Mouse (Mus musculus): ENCODE results near the gene Afdn. TPM values are rescaled to one million over a fixed set of nuclear protein-coding genes. Genes with fewer than 3 reads are reported as not detected.

The Afdn gene
- polyA plus RNA-seq, 1 experiment = 51.7 TPM

- TF ChIP-seq CTCF (IDR thresholded peaks at IDR 0.05; ENCODE audit: borderline replicate concordance, insufficient read depth, low read length) (no peak), POLR2A (IDR thresholded peaks at IDR 0.05; ENCODE audit: low read depth, low read length) (no peak)
- peaks cover 6% of the 10 kb centered on the region for H3K4me1 ChIP-seq (ENCODE audit: control insufficient read depth, insufficient read depth, low read length)
- H3K4me3 ChIP-seq (ENCODE audit: insufficient read depth, low read length) = no peak overlapping the region
- no peak overlapping the region for H3K27ac ChIP-seq (ENCODE audit: insufficient read depth, low read length)
Measured at GRCm38 (mm10) chr17:13737336-13737735, 23.0 kb upstream of the Afdn start.

DNA sequence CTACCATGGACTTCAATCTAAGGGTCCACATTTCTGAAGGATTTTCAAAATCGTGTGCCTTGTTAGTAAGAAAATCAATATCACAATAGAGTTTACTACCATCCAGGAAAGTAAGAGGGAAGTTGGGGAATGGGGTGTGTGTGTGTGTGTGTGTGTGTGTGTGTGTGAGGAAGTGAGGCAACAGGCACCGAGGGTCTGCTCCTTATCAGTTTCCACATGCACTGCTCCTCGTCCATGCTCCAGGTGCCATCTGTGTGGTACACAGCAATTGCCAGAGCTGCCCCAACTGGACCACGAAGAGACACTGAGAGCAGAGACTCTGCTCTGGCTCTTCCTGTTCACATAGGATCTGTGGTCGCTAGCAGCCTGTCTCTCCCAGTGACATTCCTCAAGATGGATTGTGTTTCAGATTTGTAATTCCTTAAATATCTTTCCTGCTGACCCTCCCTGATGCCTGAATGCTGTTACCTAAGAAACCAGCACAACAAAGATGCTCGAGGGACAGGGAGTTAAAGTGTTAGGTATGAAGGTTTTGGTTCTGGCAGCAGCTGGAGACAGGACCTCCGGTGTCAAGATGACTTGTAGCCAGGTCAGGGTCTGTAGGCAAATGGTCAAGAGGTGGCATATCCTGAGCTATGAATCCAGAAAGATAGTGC, 22.1 kb upstream of the Afdn start:
- Histone ChIP-seq H3K27ac (ENCODE audit: insufficient read depth, low read length) (no peak overlapping the region), H3K4me1 (ENCODE audit: control insufficient read depth, insufficient read depth, low read length) (peaks cover 9% of the 10 kb centered on the region), H3K4me3 (ENCODE audit: insufficient read depth, low read length) (no peak overlapping the region)
- no peak for TF ChIP-seq POLR2A (IDR thresholded peaks at IDR 0.05; ENCODE audit: low read depth, low read length)
- no peak for TF ChIP-seq CTCF (IDR thresholded peaks at IDR 0.05; ENCODE audit: borderline replicate concordance, insufficient read depth, low read length)

GRCm38 (mm10) chr17:13738916-13739315, 21.4 kb upstream of the Afdn start:
- H3K27ac ChIP-seq (ENCODE audit: insufficient read depth, low read length) = no peak overlapping the region
- no peak overlapping the region for H3K4me3 ChIP-seq (ENCODE audit: insufficient read depth, low read length)
- TF ChIP-seq POLR2A (IDR thresholded peaks at IDR 0.05; ENCODE audit: low read depth, low read length) (no peak), CTCF (IDR thresholded peaks at IDR 0.05; ENCODE audit: borderline replicate concordance, insufficient read depth, low read length) (no peak)
- peaks cover 15% of the 10 kb centered on the region for H3K4me1 ChIP-seq (ENCODE audit: control insufficient read depth, insufficient read depth, low read length)

DNA sequence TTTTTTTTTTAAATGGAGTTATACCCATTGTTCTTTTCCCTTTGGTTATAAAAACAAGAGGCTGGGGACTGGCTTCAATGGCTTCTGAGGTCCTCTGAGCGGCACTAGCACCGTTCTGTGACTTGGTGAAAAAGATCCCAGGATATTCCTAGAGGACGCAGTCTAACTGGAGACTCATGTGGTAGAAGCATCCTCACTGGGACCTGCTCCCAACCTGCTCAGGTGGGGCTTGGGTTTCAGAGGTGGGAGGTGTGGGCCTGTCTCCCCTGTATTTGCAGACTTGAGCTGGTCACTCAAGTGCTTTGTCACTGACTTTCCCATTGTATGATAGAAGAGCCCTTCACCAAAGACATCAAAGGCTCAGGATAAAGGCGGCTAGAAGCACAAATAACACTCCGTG, 20.4 kb upstream of the Afdn start:
- Histone ChIP-seq H3K4me3 (ENCODE audit: insufficient read depth, low read length) (no peak overlapping the region), H3K27ac (ENCODE audit: insufficient read depth, low read length) (no peak overlapping the region), H3K4me1 (ENCODE audit: control insufficient read depth, insufficient read depth, low read length) (peaks cover 19% of the 10 kb centered on the region)
- TF ChIP-seq CTCF (IDR thresholded peaks at IDR 0.05; ENCODE audit: borderline replicate concordance, insufficient read depth, low read length) (no peak), POLR2A (IDR thresholded peaks at IDR 0.05; ENCODE audit: low read depth, low read length) (no peak)

DNA sequence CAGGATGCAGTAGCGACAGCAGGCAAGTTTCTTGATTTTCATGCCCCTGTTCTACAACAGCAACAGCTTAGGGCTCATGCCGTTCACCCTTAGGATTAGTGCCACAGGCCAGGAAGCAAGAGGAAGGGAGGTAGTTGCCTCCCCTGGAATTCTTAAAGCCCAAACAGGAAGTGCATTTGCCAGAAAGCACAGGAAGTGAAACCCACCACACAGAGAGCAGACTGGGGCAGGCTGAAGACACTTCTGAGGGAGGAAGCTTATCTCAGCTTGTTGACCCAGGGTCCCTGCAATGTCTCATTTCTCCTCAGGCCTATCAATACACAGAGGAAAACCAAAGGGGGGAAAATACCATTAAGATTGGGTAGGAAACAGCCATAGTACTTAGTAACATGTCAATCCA, 19.5 kb upstream of the Afdn start:
- TF ChIP-seq POLR2A (IDR thresholded peaks at IDR 0.05; ENCODE audit: low read depth, low read length) (no peak), CTCF (IDR thresholded peaks at IDR 0.05; ENCODE audit: borderline replicate concordance, insufficient read depth, low read length) (no peak)
- H3K4me1 ChIP-seq (ENCODE audit: control insufficient read depth, insufficient read depth, low read length) = peaks cover 22% of the 10 kb centered on the region
- no peak overlapping the region for H3K27ac ChIP-seq (ENCODE audit: insufficient read depth, low read length)
- H3K4me3 ChIP-seq (ENCODE audit: insufficient read depth, low read length) = no peak overlapping the region

GRCm38 (mm10) chr17:13741611-13742010, 18.7 kb upstream of the Afdn start:
- TF ChIP-seq CTCF (IDR thresholded peaks at IDR 0.05; ENCODE audit: borderline replicate concordance, insufficient read depth, low read length) (no peak), POLR2A (IDR thresholded peaks at IDR 0.05; ENCODE audit: low read depth, low read length) (no peak)
- no peak overlapping the region for H3K27ac ChIP-seq (ENCODE audit: insufficient read depth, low read length)
- peaks cover 22% of the 10 kb centered on the region for H3K4me1 ChIP-seq (ENCODE audit: control insufficient read depth, insufficient read depth, low read length)
- H3K4me3 ChIP-seq (ENCODE audit: insufficient read depth, low read length) = no peak overlapping the region

DNA sequence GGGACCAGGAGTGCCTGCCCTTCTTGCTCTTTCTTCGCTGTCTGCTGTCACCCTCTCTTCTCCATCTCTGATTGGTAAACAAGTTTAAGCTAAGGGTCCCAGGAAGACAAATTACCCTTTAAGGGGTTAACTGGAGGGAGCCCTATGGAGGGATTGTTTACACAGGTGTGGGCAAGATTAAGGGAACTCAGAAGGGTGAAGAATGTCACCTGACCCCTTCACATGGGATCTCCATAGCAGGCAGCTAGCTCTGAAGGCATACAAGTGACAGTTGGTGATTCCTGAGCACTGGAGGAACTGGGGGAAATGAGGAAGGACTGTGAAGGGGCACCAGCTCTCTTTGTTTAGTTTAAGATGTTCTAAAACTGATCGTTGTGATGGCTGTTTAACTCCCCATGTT, 18.0 kb upstream of the Afdn start:
- no peak overlapping the region for H3K27ac ChIP-seq (ENCODE audit: insufficient read depth, low read length)
- H3K4me1 ChIP-seq (ENCODE audit: control insufficient read depth, insufficient read depth, low read length) = peaks cover 20% of the 10 kb centered on the region
- TF ChIP-seq POLR2A (IDR thresholded peaks at IDR 0.05; ENCODE audit: low read depth, low read length) (no peak), CTCF (IDR thresholded peaks at IDR 0.05; ENCODE audit: borderline replicate concordance, insufficient read depth, low read length) (no peak)
- no peak overlapping the region for H3K4me3 ChIP-seq (ENCODE audit: insufficient read depth, low read length)

DNA sequence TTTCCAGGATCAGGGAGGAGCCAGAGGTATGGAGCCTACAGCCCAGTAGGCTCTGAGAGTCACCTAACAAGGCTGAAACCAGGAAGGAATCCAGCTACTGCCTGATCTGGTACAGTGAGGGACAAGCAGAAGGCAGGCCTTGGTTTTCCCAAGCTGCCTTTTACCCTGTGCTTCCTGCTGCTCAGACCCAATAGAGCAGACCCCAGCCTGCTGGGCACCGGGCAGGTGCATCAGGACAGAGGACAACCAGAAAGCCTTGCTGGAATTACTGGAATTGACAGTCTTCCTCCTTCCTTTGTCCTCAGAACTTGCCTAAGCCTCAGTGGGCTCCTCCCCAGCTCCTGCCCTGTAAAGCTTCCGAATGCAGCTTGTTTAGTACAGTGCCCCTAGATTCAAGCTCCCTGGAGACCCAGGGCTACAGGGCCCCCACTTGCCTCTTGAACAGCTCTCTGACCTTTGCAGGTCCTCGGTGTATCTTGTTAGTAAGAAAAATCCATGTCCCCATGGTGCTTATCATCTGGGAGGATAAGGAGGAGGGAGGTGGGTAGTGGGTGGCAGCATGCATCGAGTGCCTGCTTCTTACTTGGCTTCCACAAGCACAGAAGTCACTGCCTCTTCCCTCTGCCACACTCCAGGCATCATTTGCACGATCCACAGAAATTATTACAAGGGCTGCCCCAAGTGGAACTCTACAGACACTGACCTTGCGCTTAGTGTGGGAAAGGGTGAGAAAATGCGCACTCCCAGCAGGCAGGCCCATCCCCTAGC, 17.2 kb upstream of the Afdn start:
- H3K4me3 ChIP-seq (ENCODE audit: insufficient read depth, low read length) = no peak overlapping the region
- peaks cover 19% of the 10 kb centered on the region for H3K4me1 ChIP-seq (ENCODE audit: control insufficient read depth, insufficient read depth, low read length)
- TF ChIP-seq CTCF (IDR thresholded peaks at IDR 0.05; ENCODE audit: borderline replicate concordance, insufficient read depth, low read length) = no peak
- TF ChIP-seq POLR2A (IDR thresholded peaks at IDR 0.05; ENCODE audit: low read depth, low read length) = no peak
- no peak overlapping the region for H3K27ac ChIP-seq (ENCODE audit: insufficient read depth, low read length)

GRCm38 (mm10) chr17:13743709-13744079, 16.6 kb upstream of the Afdn start:
- TF ChIP-seq CTCF (IDR thresholded peaks at IDR 0.05; ENCODE audit: borderline replicate concordance, insufficient read depth, low read length) = no peak
- TF ChIP-seq POLR2A (IDR thresholded peaks at IDR 0.05; ENCODE audit: low read depth, low read length) = no peak
- peaks cover 15% of the 10 kb centered on the region for H3K4me1 ChIP-seq (ENCODE audit: control insufficient read depth, insufficient read depth, low read length)
- H3K27ac ChIP-seq (ENCODE audit: insufficient read depth, low read length) = no peak overlapping the region
- H3K4me3 ChIP-seq (ENCODE audit: insufficient read depth, low read length) = no peak overlapping the region

DNA sequence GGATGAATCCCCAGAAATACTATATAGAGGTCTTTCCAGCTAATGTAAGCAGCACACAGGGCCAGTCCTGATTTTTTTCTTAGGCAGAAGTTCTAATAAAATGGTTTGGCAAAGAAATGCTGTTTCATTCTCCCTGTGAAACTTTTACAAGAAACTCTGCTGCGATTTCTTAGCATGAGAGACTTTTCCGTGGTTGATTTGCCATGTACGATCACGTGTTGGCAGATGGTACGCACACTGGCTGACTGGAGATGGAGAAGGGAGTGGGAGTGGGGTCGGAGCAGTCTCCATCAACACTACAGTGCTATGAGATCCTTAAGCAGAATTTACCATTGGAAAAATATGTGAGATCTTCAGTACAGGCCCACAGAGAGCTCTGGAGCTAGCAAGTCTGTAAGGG, 16.1 kb upstream of the Afdn start:
- TF ChIP-seq CTCF (IDR thresholded peaks at IDR 0.05; ENCODE audit: borderline replicate concordance, insufficient read depth, low read length) = no peak
- no peak overlapping the region for H3K27ac ChIP-seq (ENCODE audit: insufficient read depth, low read length)
- H3K4me3 ChIP-seq (ENCODE audit: insufficient read depth, low read length) = no peak overlapping the region

More for the DNA sequence above, 16.1 kb upstream of the Afdn start:
- peaks cover 15% of the 10 kb centered on the region for H3K4me1 ChIP-seq (ENCODE audit: control insufficient read depth, insufficient read depth, low read length)

Measured in embryonic fibroblast, embryonic 13.5 days (primary cell).